Mouse (Mus musculus): Measurements from ENCODE around the gene Slc44a2. TPM values are rescaled to one million over a fixed set of nuclear protein-coding genes. Genes with fewer than 3 reads are reported as not detected.

The Slc44a2 gene
- polyA plus RNA-seq, 1 experiment = 49.2 TPM

- no peaks in the 10 kb centered on the region for H3K36me3 ChIP-seq (ENCODE audit: control insufficient read depth, insufficient read depth, low read length)
- H3K4me3 ChIP-seq (ENCODE audit: insufficient read depth, low read depth, low read length) = no peak overlapping the region
- DNase-seq = no peak
- no peaks in the 10 kb centered on the region for H3K27me3 ChIP-seq (replicated peaks; ENCODE audit: control insufficient read depth, insufficient read depth, low read length)
- TF ChIP-seq POLR2A (IDR thresholded peaks at IDR 0.05; ENCODE audit: low read depth, low read length) = no peak
- TF ChIP-seq CTCF (conservative IDR thresholded peaks at IDR 0.05; ENCODE audit: insufficient read depth, insufficient read length, low read depth, low read length) = no peak
- H3K27ac ChIP-seq (ENCODE audit: insufficient read depth, low read depth, low read length) = no peak overlapping the region
- 67% methylated on average over 9 of the region's 9 CpGs for WGBS
- H3K4me1 ChIP-seq (ENCODE audit: control insufficient read depth, insufficient read depth, low read length) = no peaks in the 10 kb centered on the region
Measured at GRCm38 (mm10) chr9:21332161-21333061, 11.9 kb downstream of the Slc44a2 start.

GRCm38 (mm10) chr9:21333523-21333922, 13.0 kb downstream of the Slc44a2 start:
- TF ChIP-seq POLR2A (IDR thresholded peaks at IDR 0.05; ENCODE audit: low read depth, low read length) (no peak), CTCF (conservative IDR thresholded peaks at IDR 0.05; ENCODE audit: insufficient read depth, insufficient read length, low read depth, low read length) (no peak)
- H3K36me3 ChIP-seq (ENCODE audit: control insufficient read depth, insufficient read depth, low read length) = no peaks in the 10 kb centered on the region
- no peak overlapping the region for H3K4me3 ChIP-seq (ENCODE audit: insufficient read depth, low read depth, low read length)
- no peaks in the 10 kb centered on the region for H3K4me1 ChIP-seq (ENCODE audit: control insufficient read depth, insufficient read depth, low read length)
- DNase-seq = no peak
- H3K27ac ChIP-seq (ENCODE audit: insufficient read depth, low read depth, low read length) = no peak overlapping the region
- 45% methylated on average over 1 of the region's 1 CpGs for WGBS
- H3K27me3 ChIP-seq (replicated peaks; ENCODE audit: control insufficient read depth, insufficient read depth, low read length) = no peaks in the 10 kb centered on the region

GRCm38 (mm10) chr9:21334747-21335146, 14.2 kb downstream of the Slc44a2 start:
- TF ChIP-seq CTCF (conservative IDR thresholded peaks at IDR 0.05; ENCODE audit: insufficient read depth, insufficient read length, low read depth, low read length) (no peak), POLR2A (IDR thresholded peaks at IDR 0.05; ENCODE audit: low read depth, low read length) (no peak)
- H3K36me3 ChIP-seq (ENCODE audit: control insufficient read depth, insufficient read depth, low read length) = no peaks in the 10 kb centered on the region
- H3K27ac ChIP-seq (ENCODE audit: insufficient read depth, low read depth, low read length) = no peak overlapping the region
- no peak overlapping the region for H3K4me3 ChIP-seq (ENCODE audit: insufficient read depth, low read depth, low read length)
- DNase-seq = no peak
- H3K4me1 ChIP-seq (ENCODE audit: control insufficient read depth, insufficient read depth, low read length) = no peaks in the 10 kb centered on the region
- H3K27me3 ChIP-seq (replicated peaks; ENCODE audit: control insufficient read depth, insufficient read depth, low read length) = no peaks in the 10 kb centered on the region

GRCm38 (mm10) chr9:21335391-21335790, 14.9 kb downstream of the Slc44a2 start:
- no peak overlapping the region for H3K27ac ChIP-seq (ENCODE audit: insufficient read depth, low read depth, low read length)
- 88% methylated on average over 4 of the region's 4 CpGs for WGBS
- H3K27me3 ChIP-seq (replicated peaks; ENCODE audit: control insufficient read depth, insufficient read depth, low read length) = no peaks in the 10 kb centered on the region
- TF ChIP-seq POLR2A (IDR thresholded peaks at IDR 0.05; ENCODE audit: low read depth, low read length) (no peak), CTCF (conservative IDR thresholded peaks at IDR 0.05; ENCODE audit: insufficient read depth, insufficient read length, low read depth, low read length) (no peak)
- no peak for DNase-seq
- no peak overlapping the region for H3K4me3 ChIP-seq (ENCODE audit: insufficient read depth, low read depth, low read length)
- H3K4me1 ChIP-seq (ENCODE audit: control insufficient read depth, insufficient read depth, low read length) = no peaks in the 10 kb centered on the region
- H3K36me3 ChIP-seq (ENCODE audit: control insufficient read depth, insufficient read depth, low read length) = no peaks in the 10 kb centered on the region

- TF ChIP-seq CTCF (conservative IDR thresholded peaks at IDR 0.05; ENCODE audit: insufficient read depth, insufficient read length, low read depth, low read length) = no peak
- no peak for TF ChIP-seq POLR2A (IDR thresholded peaks at IDR 0.05; ENCODE audit: low read depth, low read length)
- Histone ChIP-seq H3K27ac (ENCODE audit: insufficient read depth, low read depth, low read length) (no peak overlapping the region), H3K4me1 (ENCODE audit: control insufficient read depth, insufficient read depth, low read length) (no peaks in the 10 kb centered on the region), H3K36me3 (ENCODE audit: control insufficient read depth, insufficient read depth, low read length) (no peaks in the 10 kb centered on the region), H3K27me3 (replicated peaks; ENCODE audit: control insufficient read depth, insufficient read depth, low read length) (no peaks in the 10 kb centered on the region), H3K4me3 (ENCODE audit: insufficient read depth, low read depth, low read length) (no peak overlapping the region)
- WGBS = 81% methylated on average over 8 of the region's 8 CpGs
- DNase-seq = no peak
Measured at GRCm38 (mm10) chr9:21336491-21336890, 16.0 kb downstream of the Slc44a2 start.

GRCm38 (mm10) chr9:21337652-21338051, 17.2 kb downstream of the Slc44a2 start:
- Histone ChIP-seq H3K36me3 (ENCODE audit: control insufficient read depth, insufficient read depth, low read length) (no peaks in the 10 kb centered on the region), H3K4me3 (ENCODE audit: insufficient read depth, low read depth, low read length) (peak overlapping the region; percentile 49), H3K4me1 (ENCODE audit: control insufficient read depth, insufficient read depth, low read length) (no peaks in the 10 kb centered on the region), H3K27me3 (replicated peaks; ENCODE audit: control insufficient read depth, insufficient read depth, low read length) (no peaks in the 10 kb centered on the region), H3K27ac (ENCODE audit: insufficient read depth, low read depth, low read length) (peak overlapping the region; percentile 42)
- peak; percentile 22 for TF ChIP-seq POLR2A (IDR thresholded peaks at IDR 0.05; ENCODE audit: low read depth, low read length)
- no peak for TF ChIP-seq CTCF (conservative IDR thresholded peaks at IDR 0.05; ENCODE audit: insufficient read depth, insufficient read length, low read depth, low read length)
- 25% methylated on average over 20 of the region's 20 CpGs for WGBS
- DNase-seq = peak; percentile 67

- no peak for DNase-seq
- H3K4me3 ChIP-seq (ENCODE audit: insufficient read depth, low read depth, low read length) = no peak overlapping the region
- H3K36me3 ChIP-seq (ENCODE audit: control insufficient read depth, insufficient read depth, low read length) = no peaks in the 10 kb centered on the region
- no peaks in the 10 kb centered on the region for H3K27me3 ChIP-seq (replicated peaks; ENCODE audit: control insufficient read depth, insufficient read depth, low read length)
- no peak for TF ChIP-seq POLR2A (IDR thresholded peaks at IDR 0.05; ENCODE audit: low read depth, low read length)
- no peak for TF ChIP-seq CTCF (conservative IDR thresholded peaks at IDR 0.05; ENCODE audit: insufficient read depth, insufficient read length, low read depth, low read length)
- H3K4me1 ChIP-seq (ENCODE audit: control insufficient read depth, insufficient read depth, low read length) = no peaks in the 10 kb centered on the region
- WGBS = 84% methylated on average over 4 of the region's 4 CpGs
- H3K27ac ChIP-seq (ENCODE audit: insufficient read depth, low read depth, low read length) = no peak overlapping the region
Measured at GRCm38 (mm10) chr9:21340411-21340810, 19.9 kb downstream of the Slc44a2 start.

Data from kidney, adult 2 months (tissue).